Mouse (Mus musculus): ENCODE data around the gene Sphk2.

DNA sequence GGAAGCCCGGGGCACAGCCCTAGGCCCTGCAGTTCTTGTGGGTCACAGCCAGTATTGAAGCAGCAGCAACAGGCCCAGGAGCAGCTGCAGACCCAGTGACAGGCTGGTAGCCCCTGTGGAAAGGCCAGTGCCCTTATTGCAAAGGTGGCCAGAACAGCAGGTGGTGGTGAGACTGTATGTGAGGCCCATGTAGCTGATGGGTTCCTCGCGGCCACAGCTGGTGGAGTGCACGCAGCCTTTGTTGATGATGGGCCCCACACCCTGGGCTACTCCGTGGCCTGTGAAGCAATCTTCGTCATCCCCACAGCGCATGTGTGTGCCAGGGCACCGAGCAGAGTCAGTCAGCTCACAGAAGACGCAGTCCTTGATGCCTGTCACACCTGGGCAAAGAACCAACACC, 7.3 kb upstream of the Sphk2 start:
- TF ChIP-seq CTCF (IDR thresholded peaks at IDR 0.05; ENCODE audit: borderline replicate concordance, control insufficient read depth, extremely low read depth, insufficient read depth, low read length, poor library complexity) (no peak), POLR2A (IDR thresholded peaks at IDR 0.05; ENCODE audit: control insufficient read depth, extremely low read depth, insufficient read depth, low read length, poor library complexity) (no peak)

Measured in thymus, adult 2 months (tissue).